9 mouse cellular contexts compared by ENCODE assay signal in the genomic region with DNA sequence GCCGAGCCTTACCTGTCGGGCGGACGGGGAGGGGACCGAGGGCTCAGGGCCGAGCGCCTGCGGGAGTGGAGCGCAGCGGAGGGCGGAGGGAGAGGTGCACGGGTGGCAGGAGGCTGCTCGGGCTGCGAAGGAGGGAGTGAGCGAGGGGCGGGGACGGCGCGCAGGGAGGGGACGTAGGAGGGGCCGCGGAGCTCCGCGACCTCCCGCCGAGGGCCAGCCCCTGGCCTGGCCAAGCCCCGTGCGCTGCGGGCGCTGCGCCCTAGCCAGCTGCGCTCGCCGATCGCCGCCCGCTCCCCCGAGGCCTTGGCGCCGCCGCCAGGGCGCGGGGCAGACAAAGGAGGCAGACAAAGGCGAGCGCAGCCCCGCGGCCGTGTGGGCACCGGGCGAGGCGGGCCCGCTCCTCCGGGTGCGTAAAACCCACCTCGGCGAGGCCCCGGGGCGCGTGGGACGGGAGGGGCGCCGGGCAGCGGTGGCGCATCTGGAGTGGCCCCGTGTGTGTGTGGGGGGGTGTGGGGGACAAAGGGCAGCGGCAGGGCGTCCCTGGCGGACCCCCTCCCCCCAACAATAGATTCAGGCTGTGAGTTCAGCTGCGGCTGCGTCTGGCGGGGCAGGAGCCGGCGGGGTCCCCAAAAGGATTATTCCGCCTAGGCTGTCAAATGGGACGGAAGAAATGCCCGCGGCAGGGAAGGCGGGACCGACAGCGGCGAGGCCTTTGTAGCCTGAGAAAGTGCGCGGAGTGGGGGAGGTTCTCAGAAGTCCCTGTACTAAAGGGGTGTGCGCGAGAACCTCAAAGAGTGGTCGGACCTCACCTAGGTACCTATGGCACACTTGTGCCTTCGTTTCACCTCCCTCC. TPM values are rescaled to one million over a fixed set of nuclear protein-coding genes. Genes with fewer than 3 reads are reported as not detected.
DNase-seq lines count a peak whose midpoint lies in the region; ATAC-seq lines count a peak whose summit lies in the region.
"Had no signal": no experiment of that assay in that cellular context is flagged by ENCODE, and none has a peak within 500 bp of the region (broad histone marks: within the 10 kb centered on the region; RNA-seq: fewer than 3 reads in every experiment).

A gene (minus strand): TSS at position 138 of the 853 bp plus-strand sequence.

- no peaks in the 10 kb centered on the region for H3K9me3 ChIP-seq in embryonic facial prominence, embryonic 13.5 days
- no peaks in the 10 kb centered on the region for H3K9me3 ChIP-seq in intestine, embryonic 15.5 days
- no peaks in the 10 kb centered on the region for H3K9me3 ChIP-seq in lung, embryonic 15.5 days

- no peaks in the 10 kb centered on the region for H3K36me3 ChIP-seq in embryonic facial prominence, embryonic 13.5 days
- H3K36me3 ChIP-seq in intestine, embryonic 15.5 days, result no peaks in the 10 kb centered on the region
- H3K36me3 ChIP-seq in lung, embryonic 15.5 days, result no peaks in the 10 kb centered on the region

- H3K27me3 ChIP-seq in embryonic facial prominence, embryonic 13.5 days, result peaks cover 33% of the 10 kb centered on the region
- H3K27me3 ChIP-seq in intestine, embryonic 15.5 days (replicated peaks), result peaks cover 47% of the 10 kb centered on the region
- H3K27me3 ChIP-seq in lung, embryonic 15.5 days, result peaks cover 49% of the 10 kb centered on the region

- H3K4me1 ChIP-seq in embryonic facial prominence, embryonic 13.5 days, result peaks cover 17% of the 10 kb centered on the region
- H3K4me1 ChIP-seq in intestine, embryonic 15.5 days (replicated peaks), result peaks cover 12% of the 10 kb centered on the region
- H3K4me1 ChIP-seq in lung, embryonic 15.5 days, result peaks cover 16% of the 10 kb centered on the region

- peak within 1 kb of the TSS; percentile 88 for H3K4me2 ChIP-seq in embryonic facial prominence, embryonic 13.5 days
- peak within 1 kb of the TSS; percentile 97 for H3K4me2 ChIP-seq in intestine, embryonic 15.5 days (replicated peaks)
- H3K4me2 ChIP-seq in lung, embryonic 15.5 days, result peak within 1 kb of the TSS; percentile 99

- H3K9ac ChIP-seq in embryonic facial prominence, embryonic 13.5 days, result peak within 1 kb of the TSS; percentile 89
- H3K9ac ChIP-seq in intestine, embryonic 15.5 days, result peak within 1 kb of the TSS; percentile 34
- H3K9ac ChIP-seq in lung, embryonic 15.5 days, result peak within 1 kb of the TSS; percentile 54

- WGBS in embryonic facial prominence, embryonic 13.5 days, result under 1% methylated on average over 83 of the region's 87 CpGs
- WGBS in intestine, embryonic 15.5 days, result under 1% methylated on average over 77 of the region's 87 CpGs
- 0% methylated on average over 65 of the region's 87 CpGs for WGBS in lung, embryonic 15.5 days

- peak within 1 kb of the TSS; percentile 72 for H3K27ac ChIP-seq in embryonic facial prominence, embryonic 13.5 days
- H3K27ac ChIP-seq in intestine, embryonic 15.5 days, result peak within 1 kb of the TSS; percentile 44; the same call in 1 of the 2 replicates
- no peak within 1 kb of the TSS for H3K27ac ChIP-seq in lung, embryonic 15.5 days

- ATAC-seq in embryonic facial prominence, embryonic 13.5 days (ENCODE audit: insufficient number of reproducible peaks, insufficient read depth, low FRiP score, low TSS enrichment, low read depth), result peak; percentile 75; the same call in 1 of the 2 replicates
- ATAC-seq in intestine, embryonic 15.5 days, result peak; percentile 91
- ATAC-seq in lung, embryonic 15.5 days (ENCODE audit: borderline replicate concordance, extremely low read depth, low FRiP score, low TSS enrichment), result peak; percentile 93

- DNase-seq in thymus, postnatal 14 days, result peak; percentile 55
- no peak for DNase-seq in thymus, postnatal 0 days (ENCODE audit: low spot score)
- DNase-seq in ovary, postnatal 14 days (ENCODE audit: low spot score), result peak; percentile 39
- DNase-seq in layer of hippocampus, postnatal 36 days, result no peak
- no peak for DNase-seq in natural killer cell, adult 2 months (ENCODE audit: low spot score in 2 of 2)

- peak within 1 kb of the TSS; percentile 77 for H3K4me3 ChIP-seq in embryonic facial prominence, embryonic 13.5 days
- H3K4me3 ChIP-seq in intestine, embryonic 15.5 days (replicated peaks), result peak within 1 kb of the TSS; percentile 60
- H3K4me3 ChIP-seq in lung, embryonic 15.5 days, result peak within 1 kb of the TSS; percentile 67
- H3K4me3 ChIP-seq: erythroblast, embryonic 14.5 days had no signal

RNA-seq across cellular contexts. Expression of the gene that starts here (rescaled TPM):
- polyA plus RNA-seq in thymus, postnatal 0 days (2015; fragmentation: Nextera tagmentation; extraction: Ambion mirVana), result not detected in 2 replicates
- polyA plus RNA-seq in embryonic facial prominence, embryonic 13.5 days (2015; fragmentation: Nextera tagmentation; extraction: Ambion mirVana), result 0.78 and 1.1 TPM in 2 replicates
- polyA plus RNA-seq in intestine, embryonic 15.5 days (2015; fragmentation: Nextera tagmentation; extraction: Ambion mirVana), result 0.15 and 0.24 TPM in 2 replicates
- polyA plus RNA-seq in lung, embryonic 15.5 days (2015; fragmentation: Nextera tagmentation; extraction: Ambion mirVana), result 0.07 TPM in 1 of 2 replicates, not detected in the other
- total RNA-seq in layer of hippocampus, postnatal 36 days (2021), result 1 to 10 TPM; 1.3 to 1.6 TPM
- polyA plus RNA-seq: erythroblast, embryonic 14.5 days had no signal

Comparison
In these comparisons a context has a peak if more than half of its experiments do, and no peak if none do; other contexts are left out.
1. DNase-seq: peak in thymus, postnatal 14 days (single experiment) and ovary, postnatal 14 days (single experiment); none in thymus, postnatal 0 days (single experiment), layer of hippocampus, postnatal 36 days (0 of 2) and natural killer cell, adult 2 months (0 of 2).
2. Peak in ATAC-seq, H3K4me3 ChIP-seq, H3K27ac ChIP-seq, H3K9ac ChIP-seq and H3K4me2 ChIP-seq in intestine, embryonic 15.5 days; RNA of the gene not detected or under 1 TPM.
3. Peak in ATAC-seq, H3K4me3 ChIP-seq, H3K9ac ChIP-seq and H3K4me2 ChIP-seq in lung, embryonic 15.5 days; RNA of the gene not detected or under 1 TPM.
4. H3K9ac ChIP-seq: peak in every context shown above with its lines; median percentile 89 in embryonic facial prominence, embryonic 13.5 days; 54 in lung, embryonic 15.5 days; 34 in intestine, embryonic 15.5 days.
5. Peak in every context shown above with its lines, with median percentiles within 50 percentile points of each other: ATAC-seq, H3K4me2 ChIP-seq and H3K4me3 ChIP-seq.